Mouse (Mus musculus): Measurements from ENCODE around the gene Psmd9. TPM values are rescaled to one million over a fixed set of nuclear protein-coding genes. Genes with fewer than 3 reads are reported as not detected.
A peak's percentile ranks its signal among the peaks of the same experiment; 100 is the strongest.

Gene Psmd9
- polyA plus RNA-seq, 1 experiment from 2014 or later = 66.7 TPM

DNA sequence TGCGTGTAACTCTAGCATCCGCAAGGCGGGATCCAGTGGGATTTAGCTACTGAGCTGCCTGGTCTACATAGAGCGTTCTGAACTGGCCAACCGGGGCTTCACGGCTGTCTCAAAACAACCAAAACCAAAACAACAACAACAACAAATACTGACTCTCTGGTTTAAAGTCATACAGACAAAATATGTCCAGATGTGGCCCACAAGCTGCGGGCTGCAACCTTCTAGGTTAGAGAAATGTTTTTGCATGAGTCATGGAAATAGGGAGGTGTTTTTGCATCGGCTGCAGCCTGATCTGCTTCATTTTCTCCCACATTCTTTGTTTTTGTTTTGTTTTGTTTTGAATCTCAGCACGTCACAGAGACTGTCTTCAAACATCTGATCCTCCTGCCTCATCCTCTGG is 1.2 kb downstream of the Psmd9 start:
- WGBS (ENCODE audit: insufficient replicate concordance) = 80% methylated on average over 9 of the region's 9 CpGs
- Histone ChIP-seq H3K4me3 (ENCODE audit: low read depth, low read length) (no peak overlapping the region), H3K27me3 (ENCODE audit: control insufficient read depth, insufficient read depth, low read length) (no peaks in the 10 kb centered on the region), H3K9me3 (replicated peaks; ENCODE audit: control insufficient read depth, low read length) (no peaks in the 10 kb centered on the region), H3K4me2 (no peak overlapping the region), H3K4me1 (ENCODE audit: control insufficient read depth, insufficient read depth, low read length) (no peaks in the 10 kb centered on the region; the same call in 1 of the 2 replicates), H3K27ac (ENCODE audit: low read depth, low read length) (no peak overlapping the region), H3K9ac (ENCODE audit: low read depth, low read length) (no peak overlapping the region), H3K36me3 (ENCODE audit: control insufficient read depth, insufficient read depth, low read length) (peaks cover 12% of the 10 kb centered on the region)
- ATAC-seq (replicated peaks; ENCODE audit: insufficient number of reproducible peaks, low FRiP score, low TSS enrichment) = no peak

DNA sequence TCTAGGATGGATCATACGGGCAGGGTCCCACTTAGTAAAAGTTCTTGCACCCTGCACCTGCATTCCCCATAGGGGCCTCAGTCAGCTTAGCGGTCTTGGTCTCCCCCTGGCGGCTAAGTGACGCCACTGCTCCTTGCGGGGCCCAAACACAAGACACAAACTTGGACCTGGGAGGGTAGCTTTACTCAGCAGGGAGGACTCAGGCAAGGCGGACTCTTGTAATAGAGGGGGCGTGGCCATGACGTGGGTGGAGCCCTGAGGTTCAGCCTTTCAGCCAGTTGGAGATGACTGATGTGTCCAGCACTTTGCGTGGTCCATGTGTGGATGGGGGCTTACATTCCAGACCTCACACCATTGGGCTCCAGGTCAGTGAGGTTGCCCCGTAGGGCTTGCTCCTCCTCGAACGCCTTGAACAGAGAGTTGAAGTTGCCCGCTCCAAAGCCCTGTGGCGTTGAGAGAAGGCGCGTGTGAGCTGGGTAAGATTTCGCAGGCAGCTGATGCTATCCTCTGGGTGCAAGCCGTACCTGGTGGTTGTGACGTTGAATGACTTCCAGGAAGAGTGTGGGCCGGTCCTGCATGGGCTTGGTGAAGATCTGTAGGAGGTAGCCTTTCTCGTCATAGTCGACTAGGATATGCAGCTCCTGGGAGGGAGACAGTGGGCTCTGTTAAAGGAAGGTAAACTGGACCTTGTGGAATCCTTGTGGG is 2.6 kb downstream of the Psmd9 start:
- 0 out of 2 replicates have a peak overlapping the region, but pooled peaks have one; percentile 1 for H3K4me3 ChIP-seq (ENCODE audit: low read depth, low read length)
- ATAC-seq (replicated peaks; ENCODE audit: insufficient number of reproducible peaks, low FRiP score, low TSS enrichment) = peak; percentile 66
- H3K9me3 ChIP-seq (replicated peaks; ENCODE audit: control insufficient read depth, low read length) = no peaks in the 10 kb centered on the region
- no peaks in the 10 kb centered on the region; the same call in 1 of the 2 replicates for H3K4me1 ChIP-seq (ENCODE audit: control insufficient read depth, insufficient read depth, low read length)
- H3K36me3 ChIP-seq (ENCODE audit: control insufficient read depth, insufficient read depth, low read length) = no peaks in the 10 kb centered on the region
- H3K9ac ChIP-seq (ENCODE audit: low read depth, low read length) = no peak overlapping the region
- H3K4me2 ChIP-seq = peak overlapping the region; percentile 58
- H3K27ac ChIP-seq (ENCODE audit: low read depth, low read length) = no peak overlapping the region
- WGBS (ENCODE audit: insufficient replicate concordance) = 10% methylated on average over 22 of the region's 22 CpGs
- no peaks in the 10 kb centered on the region for H3K27me3 ChIP-seq (ENCODE audit: control insufficient read depth, insufficient read depth, low read length)

DNA sequence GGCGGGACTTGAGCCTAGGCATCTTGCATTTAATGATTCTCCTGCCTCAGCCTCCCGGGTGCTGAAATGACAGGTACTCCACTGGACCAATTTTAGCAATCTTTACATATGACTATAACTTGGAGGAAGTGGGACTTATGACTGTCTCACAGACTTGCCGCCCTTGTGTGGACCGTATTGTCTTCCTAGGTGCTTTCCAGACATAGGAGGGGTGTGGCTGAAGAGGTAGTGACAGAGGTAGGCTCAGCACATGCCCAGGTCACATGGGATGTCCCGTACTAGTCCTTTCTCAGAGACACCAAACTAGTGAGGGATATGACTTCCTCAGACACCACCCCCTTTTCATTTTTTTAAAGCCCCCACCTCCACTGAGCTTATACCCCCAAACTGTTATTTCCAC is 9.6 kb downstream of the Psmd9 start:
- Histone ChIP-seq H3K27me3 (ENCODE audit: control insufficient read depth, insufficient read depth, low read length) (no peaks in the 10 kb centered on the region), H3K36me3 (ENCODE audit: control insufficient read depth, insufficient read depth, low read length) (no peaks in the 10 kb centered on the region), H3K27ac (ENCODE audit: low read depth, low read length) (no peak overlapping the region), H3K9ac (ENCODE audit: low read depth, low read length) (no peak overlapping the region), H3K4me2 (no peak overlapping the region), H3K4me3 (ENCODE audit: low read depth, low read length) (no peak overlapping the region), H3K4me1 (ENCODE audit: control insufficient read depth, insufficient read depth, low read length) (no peaks in the 10 kb centered on the region), H3K9me3 (replicated peaks; ENCODE audit: control insufficient read depth, low read length) (no peaks in the 10 kb centered on the region)
- WGBS (ENCODE audit: insufficient replicate concordance) = 83% methylated on average over 5 of the region's 5 CpGs
- no peak for ATAC-seq (replicated peaks; ENCODE audit: insufficient number of reproducible peaks, low FRiP score, low TSS enrichment)

DNA sequence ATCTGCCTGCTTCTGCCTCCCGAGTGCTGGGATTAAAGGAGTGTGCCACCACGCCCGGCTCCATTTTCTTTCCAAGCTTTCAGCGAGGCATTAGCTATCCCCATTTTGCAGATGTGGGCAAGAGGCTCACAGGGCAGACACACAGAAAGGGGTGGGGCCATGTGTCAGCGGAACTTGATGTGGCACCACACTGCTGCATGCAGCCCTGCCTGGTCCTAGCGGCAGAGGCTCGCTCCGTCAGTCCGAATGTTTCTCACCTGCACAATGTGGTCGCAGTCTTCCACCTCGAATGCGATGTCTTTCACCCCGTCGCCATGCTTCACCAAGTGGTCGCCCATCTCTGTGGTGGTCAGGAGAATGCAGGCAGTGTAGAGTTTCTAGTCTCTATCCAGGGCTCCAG is 11.2 kb downstream of the Psmd9 start:
- H3K36me3 ChIP-seq (ENCODE audit: control insufficient read depth, insufficient read depth, low read length) = no peaks in the 10 kb centered on the region
- WGBS (ENCODE audit: insufficient replicate concordance) = 82% methylated on average over 15 of the region's 15 CpGs

DNA sequence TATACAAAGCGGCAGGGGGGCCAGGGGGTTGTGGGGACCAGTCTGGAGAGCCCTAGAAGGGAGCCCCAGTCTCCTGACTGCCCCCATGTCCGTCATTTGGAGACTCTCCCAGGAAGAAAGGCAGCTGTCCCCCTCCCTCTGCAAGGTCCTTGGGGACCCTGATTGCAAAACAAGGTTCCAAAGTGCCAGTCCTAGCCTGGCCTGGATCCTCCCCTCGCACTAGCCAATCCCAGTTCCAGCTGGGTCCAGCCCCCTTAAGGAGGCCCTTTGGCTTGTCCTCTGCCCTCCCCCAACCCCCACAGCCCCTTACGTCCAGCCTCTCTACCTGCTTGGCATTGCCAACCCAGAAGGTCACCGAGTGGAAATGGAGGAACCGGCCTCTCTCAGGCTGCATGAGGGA is 12.3 kb downstream of the Psmd9 start:
- Histone ChIP-seq H3K27ac (ENCODE audit: low read depth, low read length) (no peak overlapping the region), H3K9ac (ENCODE audit: low read depth, low read length) (no peak overlapping the region), H3K36me3 (ENCODE audit: control insufficient read depth, insufficient read depth, low read length) (no peaks in the 10 kb centered on the region), H3K27me3 (ENCODE audit: control insufficient read depth, insufficient read depth, low read length) (no peaks in the 10 kb centered on the region; the same call in 1 of the 2 replicates), H3K4me3 (ENCODE audit: low read depth, low read length) (no peak overlapping the region), H3K4me1 (ENCODE audit: control insufficient read depth, insufficient read depth, low read length) (no peaks in the 10 kb centered on the region), H3K9me3 (replicated peaks; ENCODE audit: control insufficient read depth, low read length) (no peaks in the 10 kb centered on the region), H3K4me2 (no peak overlapping the region)
- 75% methylated on average over 6 of the region's 6 CpGs for WGBS (ENCODE audit: insufficient replicate concordance)
- ATAC-seq (replicated peaks; ENCODE audit: insufficient number of reproducible peaks, low FRiP score, low TSS enrichment) = no peak

More for the DNA sequence above, 11.2 kb downstream of the Psmd9 start:
- Histone ChIP-seq H3K9me3 (replicated peaks; ENCODE audit: control insufficient read depth, low read length) (no peaks in the 10 kb centered on the region), H3K4me2 (no peak overlapping the region), H3K4me3 (ENCODE audit: low read depth, low read length) (no peak overlapping the region), H3K27ac (ENCODE audit: low read depth, low read length) (no peak overlapping the region), H3K9ac (ENCODE audit: low read depth, low read length) (no peak overlapping the region), H3K27me3 (ENCODE audit: control insufficient read depth, insufficient read depth, low read length) (no peaks in the 10 kb centered on the region), H3K4me1 (ENCODE audit: control insufficient read depth, insufficient read depth, low read length) (no peaks in the 10 kb centered on the region)
- ATAC-seq (replicated peaks; ENCODE audit: insufficient number of reproducible peaks, low FRiP score, low TSS enrichment) = no peak

DNA sequence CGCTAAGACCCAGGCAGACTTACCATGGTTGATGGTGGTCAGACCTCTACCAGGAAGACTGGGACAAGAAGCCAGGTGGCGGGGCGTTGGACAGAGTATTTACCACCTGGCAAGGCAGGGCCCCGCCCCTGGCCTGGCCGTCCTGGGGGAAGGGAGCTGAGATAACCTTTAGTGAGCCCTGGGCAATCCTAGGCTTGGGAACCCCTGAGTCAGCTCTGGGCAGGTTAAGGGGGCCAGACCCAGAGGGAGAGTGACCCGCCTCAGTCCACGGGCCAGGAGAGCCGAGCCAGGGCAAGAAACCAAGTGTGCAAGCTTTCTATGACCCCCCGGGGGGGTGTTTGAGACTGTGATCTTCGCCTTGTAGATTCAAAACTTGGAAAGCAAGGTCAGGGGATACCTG is 13.4 kb downstream of the Psmd9 start, which contains the start of gene Hpd:
Gene Hpd (minus strand): TSS at position 77 of the 400 bp plus-strand sequence.
- 75% methylated on average over 10 of the region's 10 CpGs for WGBS (ENCODE audit: insufficient replicate concordance)
- Histone ChIP-seq H3K27ac (ENCODE audit: low read depth, low read length) (no peak within 1 kb of the TSS), H3K36me3 (ENCODE audit: control insufficient read depth, insufficient read depth, low read length) (no peaks in the 10 kb centered on the region), H3K4me3 (ENCODE audit: low read depth, low read length) (no peak within 1 kb of the TSS), H3K4me1 (ENCODE audit: control insufficient read depth, insufficient read depth, low read length) (no peaks in the 10 kb centered on the region), H3K4me2 (no peak within 1 kb of the TSS), H3K9me3 (replicated peaks; ENCODE audit: control insufficient read depth, low read length) (no peaks in the 10 kb centered on the region), H3K27me3 (ENCODE audit: control insufficient read depth, insufficient read depth, low read length) (no peaks in the 10 kb centered on the region; the same call in 1 of the 2 replicates), H3K9ac (ENCODE audit: low read depth, low read length) (no peak within 1 kb of the TSS)
- ATAC-seq (replicated peaks; ENCODE audit: insufficient number of reproducible peaks, low FRiP score, low TSS enrichment) = no peak

DNA sequence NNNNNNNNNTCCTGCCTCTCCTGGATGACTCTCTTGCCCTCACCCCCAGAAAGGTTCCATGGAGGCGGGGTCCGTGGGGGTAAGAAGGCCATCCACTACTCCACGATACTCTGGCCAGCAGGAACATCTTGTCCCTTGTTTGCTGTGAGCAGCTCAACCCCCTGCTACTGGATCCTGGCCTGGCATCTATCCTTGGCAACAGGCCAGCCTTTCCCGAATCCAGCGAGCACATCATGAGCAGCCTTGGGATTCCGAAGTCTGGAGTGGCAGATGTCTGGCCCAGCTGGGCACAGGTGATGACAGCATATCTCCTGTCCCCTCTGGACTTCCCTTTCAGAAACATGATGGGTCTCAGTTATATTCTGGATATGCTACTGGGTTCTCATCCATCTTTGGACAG is 16.8 kb downstream of the Psmd9 start:
- H3K4me1 ChIP-seq (ENCODE audit: control insufficient read depth, insufficient read depth, low read length) = no peaks in the 10 kb centered on the region
- no peak for ATAC-seq (replicated peaks; ENCODE audit: insufficient number of reproducible peaks, low FRiP score, low TSS enrichment)
- H3K9ac ChIP-seq (ENCODE audit: low read depth, low read length) = no peak overlapping the region
- no peaks in the 10 kb centered on the region for H3K9me3 ChIP-seq (replicated peaks; ENCODE audit: control insufficient read depth, low read length)
- no peak overlapping the region for H3K27ac ChIP-seq (ENCODE audit: low read depth, low read length)
- no peaks in the 10 kb centered on the region; the same call in 1 of the 2 replicates for H3K27me3 ChIP-seq (ENCODE audit: control insufficient read depth, insufficient read depth, low read length)
- H3K4me2 ChIP-seq = no peak overlapping the region
- no peaks in the 10 kb centered on the region for H3K36me3 ChIP-seq (ENCODE audit: control insufficient read depth, insufficient read depth, low read length)
- WGBS (ENCODE audit: insufficient replicate concordance) = 62% methylated on average over 6 of the region's 6 CpGs
- H3K4me3 ChIP-seq (ENCODE audit: low read depth, low read length) = no peak overlapping the region

DNA sequence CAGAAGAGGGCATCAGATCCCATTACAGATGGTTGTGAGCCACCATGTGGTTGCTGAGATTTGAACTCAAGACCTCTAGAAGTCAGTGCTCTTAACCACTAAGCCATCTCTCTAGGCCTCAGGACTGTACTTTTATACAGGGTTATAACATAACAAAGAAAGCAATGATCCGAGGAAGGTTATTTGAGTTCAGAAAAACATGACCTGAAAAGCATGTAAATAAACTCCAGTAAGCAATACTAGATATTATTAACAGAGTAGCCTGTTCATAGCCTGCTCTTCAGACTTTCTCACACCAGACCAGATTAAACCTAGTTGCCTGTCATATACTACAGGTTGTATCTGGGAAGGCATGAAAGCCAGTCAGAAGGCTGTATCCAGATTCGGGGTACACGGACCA is 18.1 kb downstream of the Psmd9 start:
- no peaks in the 10 kb centered on the region; the same call in 1 of the 2 replicates for H3K27me3 ChIP-seq (ENCODE audit: control insufficient read depth, insufficient read depth, low read length)
- H3K27ac ChIP-seq (ENCODE audit: low read depth, low read length) = no peak overlapping the region
- H3K9me3 ChIP-seq (replicated peaks; ENCODE audit: control insufficient read depth, low read length) = no peaks in the 10 kb centered on the region
- H3K4me3 ChIP-seq (ENCODE audit: low read depth, low read length) = no peak overlapping the region
- no peaks in the 10 kb centered on the region for H3K4me1 ChIP-seq (ENCODE audit: control insufficient read depth, insufficient read depth, low read length)
- no peak overlapping the region for H3K9ac ChIP-seq (ENCODE audit: low read depth, low read length)
- 74% methylated on average over 3 of the region's 3 CpGs for WGBS (ENCODE audit: insufficient replicate concordance)
- H3K36me3 ChIP-seq (ENCODE audit: control insufficient read depth, insufficient read depth, low read length) = no peaks in the 10 kb centered on the region
- H3K4me2 ChIP-seq = no peak overlapping the region
- no peak for ATAC-seq (replicated peaks; ENCODE audit: insufficient number of reproducible peaks, low FRiP score, low TSS enrichment)

DNA sequence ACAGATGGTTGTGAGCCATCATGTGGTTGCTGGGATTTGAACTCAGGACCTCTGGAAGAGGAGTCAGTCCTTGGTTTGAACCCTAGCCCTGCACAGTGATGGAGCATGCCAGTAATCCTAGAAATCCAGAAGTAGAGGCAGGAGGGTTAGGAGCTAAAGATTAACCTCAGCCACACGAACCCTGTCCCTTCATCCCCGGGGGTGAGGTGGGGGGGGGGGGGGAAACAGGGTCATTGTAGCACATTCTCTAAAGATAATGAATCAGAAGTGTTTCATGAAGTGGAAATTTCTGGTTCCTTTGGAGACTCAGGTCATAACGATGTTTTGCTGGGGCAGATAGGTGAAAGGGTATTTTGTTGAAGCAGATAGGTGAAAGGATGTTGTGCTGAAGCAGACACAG is 21.7 kb downstream of the Psmd9 start:
- no peaks in the 10 kb centered on the region; the same call in 1 of the 2 replicates for H3K27me3 ChIP-seq (ENCODE audit: control insufficient read depth, insufficient read depth, low read length)
- H3K27ac ChIP-seq (ENCODE audit: low read depth, low read length) = no peak overlapping the region
- no peak for ATAC-seq (replicated peaks; ENCODE audit: insufficient number of reproducible peaks, low FRiP score, low TSS enrichment)
- H3K9me3 ChIP-seq (replicated peaks; ENCODE audit: control insufficient read depth, low read length) = no peaks in the 10 kb centered on the region
- no peak overlapping the region for H3K4me2 ChIP-seq
- H3K4me3 ChIP-seq (ENCODE audit: low read depth, low read length) = no peak overlapping the region
- H3K36me3 ChIP-seq (ENCODE audit: control insufficient read depth, insufficient read depth, low read length) = no peaks in the 10 kb centered on the region
- WGBS (ENCODE audit: insufficient replicate concordance) = 78% methylated on average over 3 of the region's 3 CpGs
- H3K4me1 ChIP-seq (ENCODE audit: control insufficient read depth, insufficient read depth, low read length) = no peaks in the 10 kb centered on the region
- H3K9ac ChIP-seq (ENCODE audit: low read depth, low read length) = no peak overlapping the region

All from heart, embryonic 11.5 days (tissue).